Mouse (Mus musculus): ENCODE measurements around the gene Gemin7. TPM values are rescaled to one million over a fixed set of nuclear protein-coding genes. Genes with fewer than 3 reads are reported as not detected.
"Not testable (repeated sequence)": the region's sequence is repeated elsewhere in the genome, so short reads cannot be mapped to it uniquely, and the experiment has no call there.

Gemin7 gene
- polyA plus RNA-seq, 1 experiment from 2014 or later: 152 TPM

- H3K4me3 ChIP-seq (ENCODE audit: low read depth, low read length): no peak overlapping the region
- H3K4me2 ChIP-seq: no peak overlapping the region
- ATAC-seq (ENCODE audit: low FRiP score) (no peak), DNase-seq (ENCODE audit: low spot score, missing footprints) (no peak)
- no peak overlapping the region for H3K9ac ChIP-seq (ENCODE audit: low read length)
- 78% methylated on average over 5 of the region's 5 CpGs for WGBS
- H3K27ac ChIP-seq (ENCODE audit: low read depth, low read length): no peak overlapping the region
- H3K27me3 ChIP-seq (ENCODE audit: control insufficient read depth, insufficient read depth, low read length): no peaks in the 10 kb centered on the region
- H3K36me3 ChIP-seq (ENCODE audit: control insufficient read depth, insufficient read depth, low read length): no peaks in the 10 kb centered on the region
- peaks cover 12% of the 10 kb centered on the region for H3K4me1 ChIP-seq (ENCODE audit: control insufficient read depth, insufficient read depth, low read length)
- H3K9me3 ChIP-seq (ENCODE audit: control insufficient read depth, low read length): no peaks in the 10 kb centered on the region
These were observed 29.9 kb upstream of the Gemin7 start for GRCm38 (mm10) chr7:19607291-19607690.

GRCm38 (mm10) chr7:19604606-19605214 lies 27.3 kb upstream of the Gemin7 start:
- 0 out of 2 replicates have a peak overlapping the region, but pooled peaks have one; percentile 65 for H3K27ac ChIP-seq (ENCODE audit: low read depth, low read length)
- H3K9me3 ChIP-seq (ENCODE audit: control insufficient read depth, low read length); H3K27me3 ChIP-seq (ENCODE audit: control insufficient read depth, insufficient read depth, low read length); ATAC-seq (ENCODE audit: low FRiP score); H3K36me3 ChIP-seq (ENCODE audit: control insufficient read depth, insufficient read depth, low read length); DNase-seq (ENCODE audit: low spot score, missing footprints): not testable (repeated sequence)
- H3K4me3 ChIP-seq (ENCODE audit: low read depth, low read length): peak overlapping the region; percentile 97
- peaks cover 12% of the 10 kb centered on the region for H3K4me1 ChIP-seq (ENCODE audit: control insufficient read depth, insufficient read depth, low read length)
- peak overlapping the region; percentile 96; the same call in 1 of the 2 replicates for H3K9ac ChIP-seq (ENCODE audit: low read length)
- peak overlapping the region; percentile 94; the same call in 1 of the 2 replicates for H3K4me2 ChIP-seq
- 58% methylated on average over 10 of the region's 10 CpGs for WGBS

DNA sequence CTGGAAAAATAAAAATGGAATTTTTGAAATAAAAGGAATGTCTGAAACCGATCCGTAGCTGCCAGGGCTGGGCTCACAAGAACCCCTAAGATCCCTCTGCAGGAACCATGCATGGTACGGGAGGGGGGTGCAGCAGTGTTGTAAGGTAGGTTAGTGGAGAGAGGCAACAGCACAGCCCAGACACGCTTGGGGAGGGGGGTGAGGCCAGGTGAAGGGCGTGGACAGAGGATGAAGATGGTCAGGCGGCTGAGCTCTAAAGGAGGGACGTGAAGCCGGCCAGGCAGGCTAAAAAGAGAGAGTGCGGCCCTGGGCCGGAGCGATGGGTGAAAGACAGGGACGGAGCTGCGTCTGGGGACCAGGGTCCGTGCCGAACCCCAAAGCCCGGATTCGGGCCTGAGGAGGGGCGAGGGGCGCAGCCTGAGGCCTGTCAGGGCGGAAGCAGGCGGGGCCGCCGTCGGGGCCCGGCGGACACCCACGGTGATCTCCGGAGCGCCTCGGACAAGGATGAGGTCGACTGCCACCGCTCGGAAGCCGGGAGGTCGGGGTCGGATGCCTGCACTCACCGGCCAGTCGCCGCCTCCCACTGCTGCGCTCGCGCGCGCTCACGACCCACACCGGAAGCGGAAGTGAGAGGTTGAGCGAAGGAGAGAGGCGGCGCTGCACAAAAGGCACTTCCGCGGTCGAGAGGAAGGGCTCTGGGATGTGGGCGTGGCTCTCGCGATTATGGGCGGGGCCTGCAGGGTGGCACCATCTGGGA lies 26.6 kb upstream of the Gemin7 start, which contains the start of gene Clasrp:
Gene Clasrp (minus strand): TSS at position 638 of the 757 bp plus-strand sequence.
- Histone ChIP-seq H3K9me3 (ENCODE audit: control insufficient read depth, low read length) (no peaks in the 10 kb centered on the region), H3K9ac (ENCODE audit: low read length) (peak within 1 kb of the TSS; percentile 96), H3K4me2 (peak within 1 kb of the TSS; percentile 94), H3K4me3 (ENCODE audit: low read depth, low read length) (peak within 1 kb of the TSS; percentile 97), H3K36me3 (ENCODE audit: control insufficient read depth, insufficient read depth, low read length) (peaks cover 8% of the 10 kb centered on the region), H3K4me1 (ENCODE audit: control insufficient read depth, insufficient read depth, low read length) (peaks cover 12% of the 10 kb centered on the region), H3K27me3 (ENCODE audit: control insufficient read depth, insufficient read depth, low read length) (no peaks in the 10 kb centered on the region), H3K27ac (ENCODE audit: low read depth, low read length) (peak within 1 kb of the TSS; percentile 65; the same call in 1 of the 2 replicates)
- 1% methylated on average over 56 of the region's 57 CpGs for WGBS
- ATAC-seq (ENCODE audit: low FRiP score) (peak; percentile 93), DNase-seq (ENCODE audit: low spot score, missing footprints) (peak; percentile 99)

DNA sequence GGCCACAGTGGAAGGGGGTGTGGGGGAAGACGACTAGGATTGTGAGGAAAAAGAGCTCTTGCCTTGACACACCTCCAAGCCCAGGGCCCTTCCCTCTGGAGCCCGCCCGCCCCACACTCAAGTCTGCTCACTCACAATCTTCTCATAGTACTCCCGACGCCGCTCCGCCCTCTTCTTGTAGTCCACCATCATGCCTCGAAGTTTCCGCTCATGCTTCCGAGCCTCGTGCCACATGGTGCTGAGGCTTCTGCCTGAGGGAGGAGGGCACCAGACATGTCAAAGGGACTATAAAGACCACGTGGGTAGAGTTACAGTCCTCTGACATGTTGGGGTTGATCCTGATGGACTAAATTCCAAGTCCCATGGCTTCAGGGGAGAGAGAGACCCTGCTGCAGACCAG lies 25.7 kb upstream of the Gemin7 start:
- no peak for ATAC-seq (ENCODE audit: low FRiP score)
- Histone ChIP-seq H3K9ac (ENCODE audit: low read length) (peak overlapping the region; percentile 3; the same call in 1 of the 2 replicates), H3K36me3 (ENCODE audit: control insufficient read depth, insufficient read depth, low read length) (peaks cover 10% of the 10 kb centered on the region), H3K27ac (ENCODE audit: low read depth, low read length) (no peak overlapping the region), H3K4me3 (ENCODE audit: low read depth, low read length) (no peak overlapping the region), H3K9me3 (ENCODE audit: control insufficient read depth, low read length) (no peaks in the 10 kb centered on the region), H3K27me3 (ENCODE audit: control insufficient read depth, insufficient read depth, low read length) (no peaks in the 10 kb centered on the region), H3K4me1 (ENCODE audit: control insufficient read depth, insufficient read depth, low read length) (peaks cover 12% of the 10 kb centered on the region), H3K4me2 (peak overlapping the region; percentile 94)
- 88% methylated on average over 12 of the region's 12 CpGs for WGBS
- no peak for DNase-seq (ENCODE audit: low spot score, missing footprints)

DNA sequence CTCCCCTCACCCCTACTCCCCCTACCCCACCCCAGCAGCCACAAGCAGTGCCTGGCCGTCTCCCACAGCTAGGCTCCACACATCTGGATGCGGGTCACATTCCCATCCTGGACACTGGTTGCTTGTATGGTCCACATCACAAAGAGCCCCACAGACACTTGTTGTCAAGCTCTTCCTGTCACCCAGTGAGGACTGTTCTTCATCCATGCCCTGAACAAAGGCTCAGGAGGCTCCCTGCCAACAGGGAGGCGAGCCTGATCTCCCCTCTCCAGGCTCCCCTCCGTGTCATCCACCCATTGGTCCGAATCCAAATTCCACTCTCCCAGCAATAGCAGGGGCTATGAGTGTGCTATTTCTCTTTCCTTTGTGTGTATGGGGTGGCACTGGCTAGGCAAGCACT lies 23.2 kb upstream of the Gemin7 start:
- H3K36me3 ChIP-seq (ENCODE audit: control insufficient read depth, insufficient read depth, low read length): peaks cover 10% of the 10 kb centered on the region
- DNase-seq (ENCODE audit: low spot score, missing footprints) (no peak), ATAC-seq (ENCODE audit: low FRiP score) (no peak)
- H3K4me1 ChIP-seq (ENCODE audit: control insufficient read depth, insufficient read depth, low read length): peaks cover 12% of the 10 kb centered on the region
- no peak overlapping the region for H3K4me3 ChIP-seq (ENCODE audit: low read depth, low read length)
- WGBS: 71% methylated on average over 5 of the region's 5 CpGs
- H3K27me3 ChIP-seq (ENCODE audit: control insufficient read depth, insufficient read depth, low read length): no peaks in the 10 kb centered on the region
- H3K9ac ChIP-seq (ENCODE audit: low read length): no peak overlapping the region
- no peaks in the 10 kb centered on the region for H3K9me3 ChIP-seq (ENCODE audit: control insufficient read depth, low read length)
- no peak overlapping the region for H3K4me2 ChIP-seq
- H3K27ac ChIP-seq (ENCODE audit: low read depth, low read length): no peak overlapping the region

- Histone ChIP-seq H3K9me3 (ENCODE audit: control insufficient read depth, low read length) (no peaks in the 10 kb centered on the region), H3K27ac (ENCODE audit: low read depth, low read length) (no peak overlapping the region), H3K9ac (ENCODE audit: low read length) (no peak overlapping the region), H3K4me2 (no peak overlapping the region), H3K4me3 (ENCODE audit: low read depth, low read length) (no peak overlapping the region), H3K36me3 (ENCODE audit: control insufficient read depth, insufficient read depth, low read length) (peaks cover 30% of the 10 kb centered on the region), H3K27me3 (ENCODE audit: control insufficient read depth, insufficient read depth, low read length) (no peaks in the 10 kb centered on the region), H3K4me1 (ENCODE audit: control insufficient read depth, insufficient read depth, low read length) (no peaks in the 10 kb centered on the region)
- ATAC-seq (ENCODE audit: low FRiP score) (no peak), DNase-seq (ENCODE audit: low spot score, missing footprints) (no peak)
- 89% methylated on average over 10 of the region's 10 CpGs for WGBS
These were observed 15.8 kb upstream of the Gemin7 start for GRCm38 (mm10) chr7:19593061-19593730.

DNA sequence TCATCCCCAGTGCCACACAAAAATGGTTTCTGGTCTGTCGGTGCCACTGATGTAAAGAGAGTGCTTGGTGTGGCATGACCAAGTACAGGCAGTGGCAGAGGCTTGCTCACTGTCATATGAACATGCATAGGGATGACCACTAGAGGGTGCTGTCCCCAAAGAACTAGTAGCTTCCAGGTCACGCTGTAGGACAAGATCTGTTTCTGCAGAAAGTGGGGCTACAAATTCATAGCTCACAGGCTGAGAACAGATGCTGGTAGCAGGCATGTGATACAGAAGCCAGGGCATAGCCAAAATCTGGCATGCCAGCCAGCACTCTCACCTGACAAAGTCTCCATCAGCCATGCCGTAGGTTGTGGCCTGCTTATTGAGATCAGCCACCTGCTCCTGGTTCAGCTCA lies 12.5 kb upstream of the Gemin7 start:
- peaks cover 52% of the 10 kb centered on the region for H3K36me3 ChIP-seq (ENCODE audit: control insufficient read depth, insufficient read depth, low read length)
- peak; percentile 88 for DNase-seq (ENCODE audit: low spot score, missing footprints)
- peak; percentile 48; the same call in 1 of the 2 replicates for ATAC-seq (ENCODE audit: low FRiP score)
- H3K4me2 ChIP-seq: no peak overlapping the region
- no peak overlapping the region for H3K27ac ChIP-seq (ENCODE audit: low read depth, low read length)
- no peak overlapping the region for H3K9ac ChIP-seq (ENCODE audit: low read length)
- no peaks in the 10 kb centered on the region for H3K27me3 ChIP-seq (ENCODE audit: control insufficient read depth, insufficient read depth, low read length)
- H3K4me3 ChIP-seq (ENCODE audit: low read depth, low read length): no peak overlapping the region
- H3K9me3 ChIP-seq (ENCODE audit: control insufficient read depth, low read length): no peaks in the 10 kb centered on the region
- no peaks in the 10 kb centered on the region for H3K4me1 ChIP-seq (ENCODE audit: control insufficient read depth, insufficient read depth, low read length)
- 63% methylated on average over 3 of the region's 3 CpGs for WGBS

GRCm38 (mm10) chr7:19589207-19589606 lies 11.8 kb upstream of the Gemin7 start:
- no peak overlapping the region for H3K4me3 ChIP-seq (ENCODE audit: low read depth, low read length)
- peaks cover 58% of the 10 kb centered on the region for H3K36me3 ChIP-seq (ENCODE audit: control insufficient read depth, insufficient read depth, low read length)
- H3K9ac ChIP-seq (ENCODE audit: low read length): no peak overlapping the region
- WGBS: 60% methylated on average over 3 of the region's 3 CpGs
- no peak overlapping the region for H3K27ac ChIP-seq (ENCODE audit: low read depth, low read length)
- H3K9me3 ChIP-seq (ENCODE audit: control insufficient read depth, low read length): no peaks in the 10 kb centered on the region
- peak; percentile 89 for DNase-seq (ENCODE audit: low spot score, missing footprints)
- H3K4me1 ChIP-seq (ENCODE audit: control insufficient read depth, insufficient read depth, low read length): no peaks in the 10 kb centered on the region
- no peak for ATAC-seq (ENCODE audit: low FRiP score)
- H3K27me3 ChIP-seq (ENCODE audit: control insufficient read depth, insufficient read depth, low read length): no peaks in the 10 kb centered on the region
- no peak overlapping the region for H3K4me2 ChIP-seq

GRCm38 (mm10) chr7:19586269-19586668 lies 8.9 kb upstream of the Gemin7 start:
- Histone ChIP-seq H3K27me3 (ENCODE audit: control insufficient read depth, insufficient read depth, low read length) (no peaks in the 10 kb centered on the region), H3K27ac (ENCODE audit: low read depth, low read length) (no peak overlapping the region), H3K9me3 (ENCODE audit: control insufficient read depth, low read length) (no peaks in the 10 kb centered on the region), H3K36me3 (ENCODE audit: control insufficient read depth, insufficient read depth, low read length) (peaks cover 60% of the 10 kb centered on the region), H3K4me3 (ENCODE audit: low read depth, low read length) (no peak overlapping the region), H3K9ac (ENCODE audit: low read length) (no peak overlapping the region), H3K4me2 (no peak overlapping the region), H3K4me1 (ENCODE audit: control insufficient read depth, insufficient read depth, low read length) (no peaks in the 10 kb centered on the region)
- DNase-seq (ENCODE audit: low spot score, missing footprints) (no peak), ATAC-seq (ENCODE audit: low FRiP score) (no peak)
- WGBS: 72% methylated on average over 46 of the region's 46 CpGs

Measured in midbrain, embryonic 11.5 days (tissue).